Mouse (Mus musculus): ENCODE measurements around the gene Tmem81. TPM values are rescaled to one million over a fixed set of nuclear protein-coding genes. Genes with fewer than 3 reads are reported as not detected.

The Tmem81 gene
- total RNA-seq, 2 experiments from 2014 or later, result 1.5 to 1.6 TPM

GRCm38 (mm10) chr1:132557901-132558631 lies 52.0 kb downstream of the Tmem81 start:
- DNase-seq, result peak; percentile 80 to 82
- intact Hi-C loops (cut with DNase I), result no loop called here

Other genes with a start within 250 kb of the Tmem81 start
- gene Klhdc8a, start 207.6 kb upstream of the Tmem81 start, total RNA-seq (2021), result 10 to 100 TPM; 17.7 to 27.5 TPM
- gene Nuak2, start 190.1 kb upstream of the Tmem81 start, total RNA-seq (2021), result 1 to 10 TPM; 3.5 to 4.7 TPM
- gene Tmcc2, start 114.9 kb upstream of the Tmem81 start, total RNA-seq (2021), result 10 to 100 TPM; 14.7 to 16.4 TPM
- gene Dstyk, start 88.7 kb upstream of the Tmem81 start, total RNA-seq (2021), result 10 to 100 TPM; 19.7 to 24.7 TPM
- 10 to 100 TPM; 20.4 to 24.9 TPM for gene Rbbp5, start 28.9 kb upstream of the Tmem81 start, total RNA-seq (2021)
- 1 to 10 TPM; 2.6 to 3.3 TPM for gene Cntn2, start 37.0 kb downstream of the Tmem81 start, total RNA-seq (2021)
- under 1 TPM; 0.26 to 0.35 TPM for gene Nfasc, start 235.6 kb downstream of the Tmem81 start, total RNA-seq (2021)